Mouse (Mus musculus): ENCODE data around the gene 9330182O14Rik. TPM values are rescaled to one million over a fixed set of nuclear protein-coding genes. Genes with fewer than 3 reads are reported as not detected.

Gene 9330182O14Rik
- polyA plus RNA-seq (2014; fragmentation: Illumina TruSeq; extraction: RNeasy Lipid Tissue Mini Kit (QIAGEN cat#74804); ENCODE audit: insufficient read depth, low read depth, low replicate concordance) = not detected

DNA sequence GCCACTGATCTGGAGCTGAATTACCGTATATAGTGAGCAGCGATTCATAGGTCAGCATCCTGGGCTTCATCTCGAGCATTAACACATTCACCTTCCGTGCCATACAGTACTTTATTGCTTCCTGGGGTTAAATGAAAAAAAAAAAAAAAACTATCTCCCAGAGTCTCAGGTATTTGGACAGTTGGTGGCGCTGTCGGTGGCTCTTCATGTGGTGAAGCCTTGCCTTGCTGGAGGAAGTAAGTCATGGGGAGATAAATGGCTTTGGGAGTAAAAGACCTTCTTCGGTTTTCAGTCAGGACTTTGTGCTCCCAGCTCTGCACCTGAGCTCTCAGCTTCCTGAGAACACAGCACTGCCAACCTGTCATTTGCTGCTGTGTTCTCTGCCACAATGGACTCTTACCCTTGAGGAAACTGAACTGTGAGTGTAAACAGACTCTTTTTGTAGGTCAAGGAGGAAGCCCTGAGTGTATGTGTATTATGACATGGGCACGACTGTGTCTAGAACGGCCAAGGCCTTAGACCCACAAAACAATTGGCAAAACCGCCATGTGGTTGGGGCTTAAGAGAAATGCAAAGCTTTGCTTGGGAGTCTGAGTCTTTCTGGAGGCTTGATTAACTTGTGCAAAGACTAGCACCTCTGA, at the start of gene 9330182O14Rik:
TSS of gene 9330182O14Rik (plus strand) at position 214 of the 641 bp plus-strand sequence.

All from lung, adult 10 weeks (tissue).